Mouse (Mus musculus) ES-Bruce4 (cell line): ENCODE results near the gene Fgfr2. TPM values are rescaled to one million over a fixed set of nuclear protein-coding genes. Genes with fewer than 3 reads are reported as not detected.
"Not testable (repeated sequence)": the region's sequence is repeated elsewhere in the genome, so short reads cannot be mapped to it uniquely, and the experiment has no call there.

ENCODE experiments used
- H3K27ac ChIP-seq: 2 replicates; pipeline ENCODE4 v1.5.1; 2012; ENCODE audit warnings: low read length, inconsistent platforms; ENCODE audit not compliant: insufficient read depth
- H3K27me3 ChIP-seq: 2 replicates; pipeline ENCODE4 v1.6.1; 2012; ENCODE audit warnings: mild to moderate bottlenecking, low read length, inconsistent platforms; ENCODE audit not compliant: control insufficient read depth, poor library complexity, insufficient read depth, severe bottlenecking
- H3K36me3 ChIP-seq: 2 replicates; pipeline ENCODE4 v1.6.1; 2012; ENCODE audit warnings: inconsistent platforms, mild to moderate bottlenecking, low read length, moderate library complexity; ENCODE audit not compliant: control insufficient read depth, poor library complexity, insufficient read depth, severe bottlenecking
- H3K4me1 ChIP-seq: one replicate; pipeline ENCODE4 v1.8.1; 2011; ENCODE audit warnings: low read length; ENCODE audit not compliant: control insufficient read depth, insufficient read depth
- H3K4me3 ChIP-seq: 2 replicates; pipeline ENCODE4 v1.5.1; 2011; ENCODE audit warnings: low read depth, mild to moderate bottlenecking, low read length
- H3K9ac ChIP-seq: 2 replicates; pipeline ENCODE4 v1.6.1; 2012; ENCODE audit warnings: low read depth, mild to moderate bottlenecking, inconsistent platforms; ENCODE audit not compliant: poor library complexity, severe bottlenecking
- H3K9me3 ChIP-seq: replicated peaks from 2 replicates; pipeline ENCODE4 v1.6.1; 2012; ENCODE audit warnings: mild to moderate bottlenecking, low read length, inconsistent platforms; ENCODE audit not compliant: control insufficient read depth, poor library complexity, insufficient read depth, severe bottlenecking
- CTCF ChIP-seq: IDR thresholded peaks from one replicate; pipeline ENCODE4 v1.8.1; 2011; ENCODE audit warnings: low read depth, low read length
- EP300 ChIP-seq: IDR thresholded peaks from 2 replicates; pipeline ENCODE4 v1.6.1; 2011; ENCODE audit warnings: low read depth, low read length; ENCODE audit not compliant: insufficient read depth
- POLR2A ChIP-seq: IDR thresholded peaks from one replicate; pipeline ENCODE4 v1.8.1; 2011; ENCODE audit warnings: low read length; ENCODE audit not compliant: insufficient read depth
- polyA plus RNA-seq: library from polyadenylated mRNA; stranded (reverse); fragments of >200 nt; gene quantifications from 2 replicates; pipeline ENCODE4 v1.2.4, GENCODE M21; 2011; ENCODE audit warnings: low read depth; ENCODE audit not compliant: missing spikeins, insufficient read depth, insufficient read length

The Fgfr2 gene
- polyA plus RNA-seq, 1 experiment, result 34.8 TPM

DNA sequence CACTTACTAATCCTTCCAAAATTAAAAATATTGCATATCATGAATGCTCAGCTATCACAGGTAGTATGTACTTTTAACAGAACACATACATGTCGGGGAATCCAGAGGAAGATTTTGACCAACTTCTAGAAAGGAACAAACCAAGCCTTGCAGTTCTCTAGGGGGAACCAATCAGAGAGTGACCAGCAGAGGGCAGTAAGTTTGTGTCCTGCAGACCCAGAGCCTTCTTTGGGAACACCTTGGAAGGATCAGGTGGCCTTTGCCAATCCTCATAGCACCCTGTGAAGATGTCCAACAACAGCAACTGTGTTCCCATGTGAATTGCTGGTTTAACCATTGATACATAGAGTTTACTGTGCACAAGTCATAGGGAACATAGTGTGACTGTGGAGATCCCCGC lies 2060.6 kb downstream of the Fgfr2 start:
- H3K4me1 ChIP-seq, result no peaks in the 10 kb centered on the region
- H3K4me3 ChIP-seq, result no peak overlapping the region
- H3K27ac ChIP-seq, result no peak overlapping the region
- no peaks in the 10 kb centered on the region for H3K36me3 ChIP-seq
- no peaks in the 10 kb centered on the region for H3K9me3 ChIP-seq
- H3K27me3 ChIP-seq, result no peaks in the 10 kb centered on the region
- TF ChIP-seq EP300 (no peak), POLR2A (no peak), CTCF (peak; percentile 19)
- no peak overlapping the region for H3K9ac ChIP-seq

DNA sequence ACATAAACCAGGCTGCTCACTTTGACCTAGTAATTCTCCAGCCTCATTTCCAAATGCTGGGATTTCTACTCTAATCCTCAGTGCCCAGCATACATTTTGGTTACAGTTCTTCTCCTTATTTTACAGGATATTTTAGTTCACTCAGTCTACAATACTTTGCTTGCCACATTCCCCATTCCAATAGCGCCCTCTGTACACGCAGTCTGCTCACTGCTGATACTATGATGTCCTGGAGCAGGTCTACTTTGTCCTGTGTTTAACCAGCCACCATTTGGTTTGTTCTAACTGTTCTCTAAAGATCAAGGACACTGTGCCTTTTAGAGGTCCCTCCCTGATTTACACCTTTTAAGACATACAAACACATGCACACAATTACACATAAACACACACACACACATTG lies 2063.3 kb downstream of the Fgfr2 start:
- H3K9me3 ChIP-seq, H3K27me3 ChIP-seq, H3K4me1 ChIP-seq: not testable (repeated sequence)

DNA sequence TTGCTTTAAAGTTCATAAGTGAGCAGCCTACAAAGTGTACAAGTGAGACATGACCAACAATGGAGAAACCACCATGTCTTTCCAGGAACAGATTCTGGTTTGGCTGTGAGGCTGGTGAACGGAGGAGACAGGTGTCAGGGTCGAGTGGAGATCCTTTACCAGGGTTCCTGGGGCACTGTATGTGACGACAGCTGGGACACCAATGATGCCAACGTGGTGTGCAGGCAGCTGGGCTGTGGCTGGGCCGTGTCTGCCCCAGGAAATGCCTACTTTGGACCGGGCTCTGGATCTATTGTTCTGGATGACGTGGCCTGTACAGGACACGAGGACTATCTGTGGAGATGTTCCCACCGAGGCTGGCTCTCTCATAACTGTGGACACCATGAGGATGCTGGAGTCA lies 2065.2 kb downstream of the Fgfr2 start:
- not testable (repeated sequence) for H3K4me1 ChIP-seq, H3K27ac ChIP-seq, H3K4me3 ChIP-seq, H3K9ac ChIP-seq, H3K9me3 ChIP-seq, H3K27me3 ChIP-seq, H3K36me3 ChIP-seq

More for the DNA sequence above, 2063.3 kb downstream of the Fgfr2 start:
- H3K27ac ChIP-seq, H3K4me3 ChIP-seq, H3K36me3 ChIP-seq, H3K9ac ChIP-seq: not testable (repeated sequence)

DNA sequence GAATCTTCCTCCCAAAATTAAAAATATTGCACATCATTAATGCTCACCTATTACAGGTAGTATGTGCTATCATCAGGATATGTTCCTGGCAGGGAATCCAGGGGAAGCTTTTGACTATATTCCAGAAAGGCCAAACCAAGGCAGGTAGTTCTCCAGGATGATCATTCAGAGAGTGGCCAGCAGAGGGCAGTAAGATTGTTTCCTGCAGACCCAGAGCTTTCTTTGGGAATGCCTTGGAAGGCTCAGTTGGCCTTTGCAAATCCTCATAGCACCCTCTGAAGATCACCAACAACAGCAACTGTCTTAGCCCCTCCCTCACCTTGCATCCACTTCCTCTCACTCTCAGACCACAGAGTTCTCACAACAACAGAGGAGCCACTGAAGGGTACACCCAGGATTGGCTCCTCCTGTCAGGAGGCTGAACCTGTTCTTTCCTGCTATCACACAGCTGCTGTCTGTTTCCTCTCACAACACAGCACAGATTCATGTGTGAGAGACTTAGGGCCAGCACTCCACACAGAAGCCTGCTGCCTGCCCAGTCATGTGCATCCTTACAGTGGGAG lies 2068.3 kb downstream of the Fgfr2 start:
- no peak overlapping the region for H3K9ac ChIP-seq
- H3K36me3 ChIP-seq, result no peaks in the 10 kb centered on the region
- no peaks in the 10 kb centered on the region for H3K9me3 ChIP-seq
- no peaks in the 10 kb centered on the region for H3K4me1 ChIP-seq
- H3K27me3 ChIP-seq, result no peaks in the 10 kb centered on the region
- TF ChIP-seq CTCF (peak; percentile 38), POLR2A (no peak)
- no peak overlapping the region for H3K27ac ChIP-seq
- H3K4me3 ChIP-seq, result no peak overlapping the region

DNA sequence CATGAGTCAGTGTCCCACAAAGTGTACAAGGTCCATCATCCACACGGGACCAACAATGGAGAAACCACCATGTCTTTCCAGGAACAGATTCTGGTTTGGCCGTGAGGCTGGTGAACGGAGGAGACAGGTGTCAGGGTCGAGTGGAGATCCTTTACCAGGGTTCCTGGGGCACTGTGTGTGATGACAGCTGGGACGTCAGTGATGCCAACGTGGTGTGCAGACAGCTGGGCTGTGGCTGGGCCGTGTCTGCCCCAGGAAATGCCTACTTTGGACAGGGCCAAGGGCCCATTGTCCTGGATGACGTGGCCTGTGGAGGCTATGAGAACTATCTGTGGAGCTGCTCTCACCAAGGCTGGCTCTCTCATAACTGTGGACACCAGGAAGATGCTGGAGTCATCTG lies 2073.3 kb downstream of the Fgfr2 start:
- not testable (repeated sequence) for H3K4me3 ChIP-seq

DNA sequence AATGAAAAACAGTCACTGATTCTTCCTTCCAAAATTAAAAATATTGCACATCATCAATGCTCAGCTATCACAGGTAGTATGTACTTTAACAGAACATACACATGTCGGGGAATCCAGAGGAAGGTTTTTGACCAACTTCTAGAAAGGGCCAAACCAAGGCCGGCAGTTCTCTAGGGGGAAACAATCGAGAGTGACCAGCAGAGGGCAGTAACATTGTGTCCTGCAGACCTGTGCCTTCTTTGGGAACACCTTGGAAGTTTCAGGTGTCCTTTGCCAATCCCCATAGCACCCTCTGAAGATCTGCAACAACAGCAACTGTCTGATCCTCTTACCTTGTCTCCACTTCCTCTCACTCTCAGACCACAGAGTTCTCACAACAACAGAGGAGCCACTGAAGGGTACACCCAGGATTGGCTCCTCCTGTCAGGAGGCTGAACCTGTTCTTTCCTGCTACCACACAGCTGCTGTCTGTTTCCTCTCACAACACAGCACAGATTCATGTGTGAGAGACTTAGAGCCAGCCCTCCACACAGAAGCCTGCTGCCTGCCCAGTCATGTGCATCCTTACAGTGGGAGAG lies 2077.8 kb downstream of the Fgfr2 start:
- TF ChIP-seq CTCF, result peak; percentile 51
- not testable (repeated sequence) for H3K9me3 ChIP-seq, H3K36me3 ChIP-seq, H3K4me1 ChIP-seq, H3K4me3 ChIP-seq, H3K9ac ChIP-seq, H3K27me3 ChIP-seq, H3K27ac ChIP-seq

More for the DNA sequence above, 2073.3 kb downstream of the Fgfr2 start:
- H3K27me3 ChIP-seq, H3K9me3 ChIP-seq, H3K9ac ChIP-seq, H3K27ac ChIP-seq, H3K36me3 ChIP-seq, H3K4me1 ChIP-seq: not testable (repeated sequence)

DNA sequence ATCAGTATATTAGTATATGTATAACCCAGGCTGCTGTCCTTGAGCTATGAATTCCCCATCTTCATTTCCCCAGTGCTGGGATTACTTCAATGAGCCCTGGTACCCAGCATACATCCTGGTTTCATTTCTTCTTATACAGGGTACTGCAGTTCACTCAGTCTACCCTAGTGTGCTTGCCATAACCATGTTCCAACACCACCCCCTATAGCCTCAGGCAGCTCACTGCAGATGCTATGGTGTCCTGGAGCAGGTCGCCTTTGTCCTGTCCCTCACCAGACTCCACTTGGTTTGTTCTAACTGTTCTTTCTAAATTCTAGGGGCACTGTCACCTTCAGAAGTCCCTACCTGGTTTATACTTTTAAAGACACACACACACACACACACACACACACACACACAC lies 2080.5 kb downstream of the Fgfr2 start:
- peak; percentile 48 for TF ChIP-seq CTCF
- TF ChIP-seq POLR2A, result no peak
- no peaks in the 10 kb centered on the region for H3K36me3 ChIP-seq
- no peak overlapping the region for H3K27ac ChIP-seq
- H3K4me1 ChIP-seq, result no peaks in the 10 kb centered on the region
- no peaks in the 10 kb centered on the region for H3K27me3 ChIP-seq
- no peaks in the 10 kb centered on the region for H3K9me3 ChIP-seq
- H3K9ac ChIP-seq, result no peak overlapping the region
- no peak overlapping the region for H3K4me3 ChIP-seq

DNA sequence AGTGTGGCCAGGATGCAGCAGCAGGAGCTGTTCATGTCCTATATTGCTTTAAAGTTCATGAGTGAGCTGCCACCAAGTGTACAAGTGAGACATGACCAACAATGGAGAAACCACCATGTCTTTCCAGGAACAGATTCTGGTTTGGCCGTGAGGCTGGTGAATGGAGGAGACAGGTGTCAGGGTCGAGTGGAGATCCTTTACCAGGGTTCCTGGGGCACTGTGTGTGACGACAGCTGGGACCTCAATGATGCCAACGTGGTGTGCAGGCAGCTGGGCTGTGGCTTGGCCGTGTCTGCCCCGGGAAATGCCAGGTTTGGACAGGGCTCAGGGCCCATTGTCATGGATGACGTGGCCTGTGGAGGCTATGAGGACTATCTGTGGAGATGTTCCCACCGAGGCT lies 2082.4 kb downstream of the Fgfr2 start:
- H3K4me1 ChIP-seq, H3K9me3 ChIP-seq, H3K36me3 ChIP-seq, H3K27ac ChIP-seq, H3K9ac ChIP-seq, H3K27me3 ChIP-seq, H3K4me3 ChIP-seq: not testable (repeated sequence)
